Mouse (Mus musculus) adipose tissue, adult 10 weeks (tissue): Measurements from ENCODE around the gene Scg2. TPM values are rescaled to one million over a fixed set of nuclear protein-coding genes. Genes with fewer than 3 reads are reported as not detected.

Experiments
- polyA plus RNA-seq: library from polyadenylated mRNA; stranded (reverse); fragments of 350-450 nt; fragmentation: Illumina TruSeq; extraction: RNeasy Lipid Tissue Mini Kit (QIAGEN cat#74804); gene quantifications from one replicate; pipeline ENCODE4 v1.2.3, GENCODE M21; 2014; ENCODE audit warnings: low read depth, low replicate concordance

Scg2 gene
- not detected for polyA plus RNA-seq

GRCm38 (mm10) chr1:79439609-79440308 is at the start of gene Scg2:
TSS of gene Scg2 (minus strand) at chr1:79440120.

Other genes starting within 250 kb of the Scg2 start
- 25.5 TPM for gene Ap1s3, start 231.9 kb upstream of the Scg2 start, polyA plus RNA-seq